Mouse (Mus musculus) testis, adult 10 weeks (tissue): ENCODE results near the gene Llcfc1. TPM values are rescaled to one million over a fixed set of nuclear protein-coding genes. Genes with fewer than 3 reads are reported as not detected.

Experiments used
- polyA plus RNA-seq: library from polyadenylated mRNA; stranded (reverse); fragments of 350-450 nt; fragmentation: Illumina TruSeq; extraction: RNeasy Lipid Tissue Mini Kit (QIAGEN cat#74804); gene quantifications from one replicate; pipeline ENCODE4 v1.2.3, GENCODE M21; 2014; ENCODE audit warnings: low read depth, low replicate concordance

The Llcfc1 gene
- polyA plus RNA-seq, result 681 TPM

GRCm38 (mm10) chr6:41684131-41684530 is at the start of gene Llcfc1:
TSS of gene Llcfc1 (plus strand) at chr6:41684431.

GRCm38 (mm10) chr6:41636178-41636577 is 48.1 kb upstream of the Llcfc1 start, which contains the start of gene Trpv6:
TSS of gene Trpv6 (minus strand) at chr6:41636405.

GRCm38 (mm10) chr6:41680669-41681068 is 3.6 kb upstream of the Llcfc1 start, which contains the start of gene Trpv5:
TSS of gene Trpv5 (minus strand) at chr6:41680769.

GRCm38 (mm10) chr6:41704123-41704522 is 19.9 kb downstream of the Llcfc1 start, which contains the start of gene Kel:
TSS of gene Kel (minus strand) at chr6:41704339.

Other genes starting within 250 kb of the Llcfc1 start
- gene Gm10334, start 238.3 kb upstream of the Llcfc1 start, polyA plus RNA-seq, result not detected
- not detected for gene Prss1, start 225.5 kb upstream of the Llcfc1 start, polyA plus RNA-seq
- gene Prss2, start 162.6 kb upstream of the Llcfc1 start, polyA plus RNA-seq, result not detected
- 0.06 TPM for gene Ephb6, start 78.9 kb upstream of the Llcfc1 start, polyA plus RNA-seq
- gene Trpv6, start 48.0 kb upstream of the Llcfc1 start, polyA plus RNA-seq, result 0.11 TPM
- gene Trpv5, start 3.7 kb upstream of the Llcfc1 start, polyA plus RNA-seq, result not detected
- gene Kel, start 19.9 kb downstream of the Llcfc1 start, polyA plus RNA-seq, result 0.94 TPM
- gene Olfr459, start 90.7 kb downstream of the Llcfc1 start, polyA plus RNA-seq, result not detected
- gene Pip, start 163.1 kb downstream of the Llcfc1 start, polyA plus RNA-seq, result not detected
- gene Sval2, start 168.6 kb downstream of the Llcfc1 start, polyA plus RNA-seq, result 2.7 TPM